Mouse (Mus musculus) neural tube, embryonic 10.5 days (tissue): ENCODE measurements at regions not wholly inside any gene's neighbourhood (a gene's known extent, or its start where the extent isn't known, plus 50 kb on each side); places are given as distances from the start of the nearest gene placed in this dataset.
"Not testable (repeated sequence)": the region's sequence is repeated elsewhere in the genome, so short reads cannot be mapped to it uniquely, and the experiment has no call there.

Experiments
- DNase-seq: peaks from one replicate; pipeline ENCODE4 v3.0.0-alpha.2; 2017; ENCODE audit warnings: low spot score; ENCODE audit errors: extremely low spot score

DNA sequence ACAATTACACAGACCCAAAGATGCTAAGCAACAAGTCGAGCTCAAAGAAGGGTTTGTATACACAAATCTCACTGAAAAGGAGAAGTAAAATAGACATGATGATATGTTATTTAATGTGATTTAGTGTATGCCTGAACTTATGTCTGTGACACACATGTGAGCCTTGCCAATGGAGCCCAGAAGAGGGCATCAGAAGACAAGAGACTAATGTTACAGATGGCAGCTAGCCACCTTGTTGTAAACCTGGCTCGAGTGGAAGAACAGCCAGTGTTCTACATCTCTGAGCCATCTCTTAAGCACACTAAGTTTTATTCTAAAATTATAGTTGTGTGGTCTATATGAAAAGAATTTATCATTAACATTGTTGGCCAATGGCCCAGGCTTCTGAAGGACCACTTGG, 943.7 kb upstream of the Prmt6 start:
- DNase-seq, result no peak

DNA sequence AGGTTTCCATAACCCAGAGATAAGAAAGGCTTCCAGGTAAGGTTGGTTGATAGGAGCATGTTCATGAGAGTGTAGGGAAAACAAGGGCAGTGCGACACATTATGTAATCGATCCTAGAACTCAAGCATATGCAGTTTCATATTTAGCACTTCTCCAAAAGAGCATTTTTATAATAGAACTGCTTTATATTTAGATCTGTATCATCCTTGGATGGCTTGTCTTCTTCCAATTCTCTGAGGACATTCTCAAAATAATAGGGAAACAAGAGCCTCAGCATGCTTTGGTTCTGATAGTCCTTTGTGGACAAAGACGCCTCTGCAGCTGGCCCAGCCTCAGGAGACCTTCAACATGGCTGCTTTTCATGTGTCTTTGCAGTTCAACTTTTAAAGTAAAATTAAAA, 915.9 kb upstream of the Prmt6 start:
- no peak for DNase-seq

DNA sequence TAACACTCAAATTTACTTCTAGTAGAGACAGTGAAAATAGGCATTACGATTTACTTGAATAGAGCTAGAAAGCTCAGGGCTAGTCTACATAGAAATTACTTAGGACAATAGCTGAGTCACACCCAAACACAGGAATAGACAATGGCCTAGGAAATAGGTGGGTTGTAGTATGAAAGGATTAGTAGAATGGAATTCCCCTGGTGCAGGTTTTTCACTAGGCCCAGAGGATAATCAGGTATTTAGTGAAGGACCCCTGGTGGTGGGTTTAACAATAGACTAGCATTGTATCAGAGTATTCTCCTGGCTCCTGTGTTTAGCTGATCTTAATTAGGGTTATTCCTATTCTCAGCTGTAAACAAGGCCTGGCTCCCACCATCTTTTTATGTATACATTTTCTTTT, 890.4 kb upstream of the Prmt6 start:
- not testable (repeated sequence) for DNase-seq

DNA sequence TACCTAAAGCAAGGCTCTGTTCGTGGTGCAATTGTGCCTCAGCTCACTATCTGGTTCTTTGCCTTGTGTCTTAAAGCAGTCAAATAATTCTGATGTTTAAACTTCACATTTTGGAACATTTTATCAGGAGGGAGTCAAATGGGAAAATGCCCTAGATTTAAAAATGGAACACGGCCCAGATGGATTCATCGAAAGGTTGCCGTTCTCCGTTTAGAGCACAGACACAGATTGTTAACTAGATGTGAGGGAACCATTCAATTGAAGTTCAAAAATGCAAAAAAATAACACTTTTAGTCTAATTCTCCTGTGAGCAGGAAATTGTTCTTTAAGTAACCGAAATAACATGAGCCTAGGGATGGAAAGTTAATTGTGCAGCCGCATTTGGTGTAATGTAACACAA, 858.2 kb upstream of the Prmt6 start:
- DNase-seq, result no peak

DNA sequence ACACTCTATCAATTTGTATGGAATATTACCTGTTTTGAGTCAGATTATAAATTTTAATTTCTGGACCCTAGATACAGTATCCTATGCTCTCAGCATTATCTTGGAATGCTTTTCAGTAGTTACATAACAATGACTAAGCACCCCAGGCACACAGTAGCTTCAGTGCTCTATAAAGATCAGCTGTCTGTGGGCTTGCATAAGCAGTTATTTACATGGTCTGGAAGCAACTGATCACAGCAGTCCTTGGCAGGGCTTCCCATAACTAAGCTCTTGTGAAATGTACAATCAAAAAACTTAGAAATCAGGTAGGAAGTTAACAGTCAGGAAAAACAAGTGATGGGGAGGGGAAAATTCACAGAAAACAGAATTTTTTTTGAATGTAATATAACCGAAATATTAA, 851.8 kb upstream of the Prmt6 start:
- no peak for DNase-seq

DNA sequence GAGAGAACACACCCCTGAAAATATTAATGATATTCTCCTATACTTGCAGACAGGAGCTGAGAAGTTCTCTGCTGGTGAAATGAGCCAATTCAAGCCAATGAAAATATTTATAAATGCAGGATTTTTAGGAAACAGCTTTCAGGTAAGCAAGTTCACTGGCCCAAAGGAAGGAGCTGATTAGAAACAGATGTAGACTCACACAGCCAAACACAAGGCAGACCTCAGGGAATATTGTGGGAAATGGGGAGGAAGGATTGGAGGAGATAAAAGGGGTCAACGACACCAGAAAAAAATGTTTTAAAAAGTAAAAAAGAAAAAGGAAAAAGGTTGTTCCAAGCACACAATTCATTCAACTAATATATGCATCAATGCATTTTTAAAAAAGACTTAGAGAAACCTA, 823.5 kb upstream of the Prmt6 start:
- DNase-seq, result no peak

DNA sequence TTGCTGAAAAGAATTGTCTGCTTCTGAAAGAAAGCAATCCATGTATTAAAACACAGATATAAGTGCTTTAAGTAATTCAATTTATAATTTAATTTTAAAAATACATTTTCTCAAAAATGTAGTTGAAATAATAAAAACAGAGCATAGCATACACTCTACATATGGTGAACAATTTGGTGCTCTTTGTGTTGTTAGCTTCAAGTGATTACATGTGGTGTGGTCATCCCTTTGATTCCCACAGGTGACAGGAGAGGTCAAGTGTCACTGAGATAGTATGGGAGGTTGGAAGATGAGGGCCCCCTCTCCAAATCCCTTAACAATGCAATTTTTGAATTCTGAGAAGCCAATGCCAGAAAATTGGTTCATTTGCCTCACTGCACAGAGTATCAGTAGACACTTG, 819.5 kb upstream of the Prmt6 start:
- no peak for DNase-seq

DNA sequence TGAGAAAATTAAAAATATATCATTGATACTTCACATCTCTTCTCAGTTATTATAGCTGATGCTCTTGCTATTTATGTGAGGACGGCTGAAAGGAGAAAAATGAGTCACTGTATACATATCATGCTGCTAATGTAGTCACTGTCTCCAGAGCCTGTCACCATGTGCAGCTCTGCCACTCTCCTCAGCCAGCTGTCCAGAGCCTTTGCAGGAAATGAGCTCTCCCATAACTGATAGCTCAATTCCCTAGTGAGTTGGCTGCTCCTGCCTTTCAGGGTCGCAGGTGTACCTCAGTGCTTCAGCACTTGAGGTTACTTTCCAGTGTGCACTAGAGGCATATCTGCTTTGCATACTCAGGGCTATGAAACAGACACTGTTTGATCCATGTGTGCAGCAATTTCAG, 819.0 kb upstream of the Prmt6 start:
- DNase-seq, result no peak

DNA sequence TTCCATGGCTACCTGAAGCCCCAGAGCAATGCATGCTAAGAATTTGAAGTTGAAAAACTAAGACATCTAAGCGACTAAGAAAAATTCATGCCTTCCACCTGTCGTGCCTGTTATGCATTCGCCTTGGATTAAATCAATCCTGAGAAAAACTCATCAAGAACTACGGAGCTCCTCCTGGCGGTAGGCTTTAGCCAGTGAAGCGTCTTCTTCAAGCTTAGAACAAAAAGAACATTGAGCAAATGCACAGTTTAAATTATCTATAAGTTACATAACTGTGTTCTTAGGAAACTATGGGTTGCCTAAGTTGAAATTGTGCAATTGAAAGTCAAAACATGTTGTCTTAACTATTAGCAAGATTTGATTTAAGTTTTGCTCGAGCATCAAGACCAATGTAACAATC, 818.4 kb upstream of the Prmt6 start:
- DNase-seq, result peak; percentile 21

DNA sequence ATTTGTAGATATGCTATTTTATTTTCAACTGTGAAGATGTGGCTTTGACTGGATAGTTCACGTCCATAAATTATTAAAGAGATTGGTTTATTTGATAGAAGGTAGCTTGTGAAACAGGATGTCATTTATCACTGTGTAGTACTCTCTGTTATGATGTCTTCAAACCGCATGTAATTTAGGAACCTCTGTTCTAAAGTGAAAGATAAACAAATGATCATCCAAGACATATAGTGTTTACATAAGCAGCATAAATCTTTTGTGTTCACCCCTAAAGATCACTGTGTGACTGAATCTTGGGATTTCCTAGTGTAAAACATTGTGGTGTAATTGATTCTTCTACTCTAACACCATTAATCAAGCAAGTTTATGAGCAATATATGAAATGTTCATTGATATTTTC, 798.8 kb upstream of the Prmt6 start:
- no peak for DNase-seq
